Mouse (Mus musculus) embryo, embryonic 11.5 days (tissue): ENCODE data around the gene Pdgfb.

ENCODE experiments used
- DNase-seq: peaks from one replicate; pipeline ENCODE4 v3.0.0-alpha.2; 2012; ENCODE audit warnings: low read depth, low spot score

The Pdgfb gene

GRCm38 (mm10) chr15:79958418-79958817, 56.4 kb downstream of the Pdgfb start:
- DNase-seq: no peak

- DNase-seq: no peak
Observed at GRCm38 (mm10) chr15:79956559-79956958, 58.2 kb downstream of the Pdgfb start.

GRCm38 (mm10) chr15:79953470-79953869, 61.3 kb downstream of the Pdgfb start:
- no peak for DNase-seq

- no peak for DNase-seq
Observed at GRCm38 (mm10) chr15:79952504-79953231, 62.1 kb downstream of the Pdgfb start.

- no peak for DNase-seq
Observed at GRCm38 (mm10) chr15:79951730-79952503, 62.9 kb downstream of the Pdgfb start.

GRCm38 (mm10) chr15:79951226-79951625, 63.6 kb downstream of the Pdgfb start:
- no peak for DNase-seq

GRCm38 (mm10) chr15:79950250-79951025, 64.3 kb downstream of the Pdgfb start:
- DNase-seq: peak; percentile 78

GRCm38 (mm10) chr15:79947681-79948080, 67.1 kb downstream of the Pdgfb start:
- no peak for DNase-seq

GRCm38 (mm10) chr15:79946790-79947189, 68.0 kb downstream of the Pdgfb start:
- DNase-seq: no peak

- peak; percentile 89 for DNase-seq
Observed at GRCm38 (mm10) chr15:79946022-79946421, 68.8 kb downstream of the Pdgfb start.
